Mouse (Mus musculus): ENCODE results near the gene Nrip3.

- TF ChIP-seq CTCF (IDR thresholded peaks at IDR 0.05; ENCODE audit: extremely low read depth, insufficient read length, insufficient replicate concordance, low read depth, low read length) (no peak), POLR2A (IDR thresholded peaks at IDR 0.05; ENCODE audit: low read depth, low read length) (no peak)
Observed at GRCm38 (mm10) chr7:109781087-109781469, 747 bp downstream of the Nrip3 start.
